Mouse (Mus musculus) embryonic facial prominence, embryonic 11.5 days (tissue): ENCODE measurements around the gene Scn8a. TPM values are rescaled to one million over a fixed set of nuclear protein-coding genes. Genes with fewer than 3 reads are reported as not detected.

Experiments used
- ATAC-seq: fragments of 200-750 bp; cut with Nextera tagmentation; replicated peaks from 2 replicates; pipeline ENCODE4 v1.8.0; 2017; ENCODE audit warnings: low read depth; ENCODE audit not compliant: insufficient number of reproducible peaks, low FRiP score, low TSS enrichment
- DNase-seq: peaks from one replicate; pipeline ENCODE4 v3.0.0-alpha.2; 2015; ENCODE audit warnings: low spot score
- H3K27ac ChIP-seq: fragments of 300-500 bp; sonication (generic); replicated peaks from 2 replicates; pipeline ENCODE4 v1.5.1; 2014; ENCODE audit warnings: mild to moderate bottlenecking, low read depth, low read length, control low read depth
- H3K27me3 ChIP-seq: fragments of 300-500 bp; sonication (generic); 2 replicates; pipeline ENCODE4 v1.6.1; 2014; ENCODE audit warnings: mild to moderate bottlenecking, low read length, moderate library complexity, mixed read lengths; ENCODE audit not compliant: control insufficient read depth, insufficient read depth
- H3K36me3 ChIP-seq: fragments of 300-500 bp; sonication (generic); replicated peaks from 2 replicates; pipeline ENCODE4 v1.6.1; 2014; ENCODE audit warnings: low read depth, mild to moderate bottlenecking, low read length, moderate library complexity, mixed read lengths; ENCODE audit not compliant: control insufficient read depth, insufficient read depth
- H3K4me1 ChIP-seq: fragments of 300-500 bp; sonication (generic); 2 replicates; pipeline ENCODE4 v1.6.1; 2014; ENCODE audit warnings: low read length, mixed read lengths; ENCODE audit not compliant: control insufficient read depth, insufficient read depth
- H3K4me2 ChIP-seq: fragments of 300-500 bp; sonication (generic); 2 replicates; pipeline ENCODE4 v1.6.1; 2014; ENCODE audit warnings: low read depth, mild to moderate bottlenecking, control low read depth, low read length, moderate library complexity
- H3K4me3 ChIP-seq: fragments of 300-500 bp; sonication (generic); 2 replicates; pipeline ENCODE4 v1.5.1; 2014; ENCODE audit warnings: low read depth, low read length, control low read depth
- H3K9ac ChIP-seq: fragments of 300-500 bp; sonication (generic); replicated peaks from 2 replicates; pipeline ENCODE4 v1.6.1; 2014; ENCODE audit warnings: mild to moderate bottlenecking, control low read depth, low read length
- H3K9me3 ChIP-seq: fragments of 300-500 bp; sonication (generic); replicated peaks from 2 replicates; pipeline ENCODE4 v1.6.1; 2016; ENCODE audit warnings: mild to moderate bottlenecking, low read length, inconsistent platforms, mixed read lengths; ENCODE audit not compliant: control insufficient read depth
- WGBS: fragments of 180-500 bp; shearing (Covaris S2); extraction: QIAGEN DNeasy Blood & Tissue Kit; methylation state at CpG from one replicate; pipeline ENCODE4 v1.1.7; 2014; 5-methylcytosine and 5-hydroxymethylcytosine counted together
- polyA plus RNA-seq: library from polyadenylated mRNA; unstranded; fragments of >200 nt; fragmentation: Nextera tagmentation; extraction: Ambion mirVana; gene quantifications from 2 replicates; pipeline ENCODE4 v1.2.1, GENCODE M21; 2014

The Scn8a gene
- polyA plus RNA-seq, 1 experiment from 2014 or later, result 8.2 TPM

GRCm38 (mm10) chr15:101069641-101070190 lies 200.1 kb downstream of the Scn8a start:
- no peak for DNase-seq
- peak overlapping the region; percentile 63 for H3K27ac ChIP-seq
- H3K4me3 ChIP-seq, result no peak overlapping the region
- peaks cover 20% of the 10 kb centered on the region for H3K4me1 ChIP-seq
- WGBS, result 41% methylated on average over 9 of the region's 9 CpGs
- no peaks in the 10 kb centered on the region; the same call in 1 of the 2 replicates for H3K36me3 ChIP-seq
- no peaks in the 10 kb centered on the region for H3K27me3 ChIP-seq
- no peak overlapping the region; the same call in 1 of the 2 replicates for H3K9ac ChIP-seq
- H3K9me3 ChIP-seq, result no peaks in the 10 kb centered on the region
- ATAC-seq, result no peak
- no peak overlapping the region for H3K4me2 ChIP-seq

GRCm38 (mm10) chr15:101070762-101071161 lies 201.1 kb downstream of the Scn8a start:
- H3K4me2 ChIP-seq, result no peak overlapping the region
- H3K4me3 ChIP-seq, result no peak overlapping the region
- no peaks in the 10 kb centered on the region for H3K9me3 ChIP-seq
- DNase-seq (peak; percentile 51), ATAC-seq (no peak)
- H3K27me3 ChIP-seq, result no peaks in the 10 kb centered on the region
- H3K9ac ChIP-seq, result no peak overlapping the region
- H3K36me3 ChIP-seq, result no peaks in the 10 kb centered on the region
- peaks cover 27% of the 10 kb centered on the region for H3K4me1 ChIP-seq
- H3K27ac ChIP-seq, result 0 out of 2 replicates have a peak overlapping the region, but pooled peaks have one; percentile 63
- WGBS, result 34% methylated on average over 5 of the region's 5 CpGs

- 58% methylated on average over 2 of the region's 2 CpGs for WGBS
- Histone ChIP-seq H3K27me3 (no peaks in the 10 kb centered on the region), H3K27ac (no peak overlapping the region), H3K9ac (no peak overlapping the region), H3K36me3 (no peaks in the 10 kb centered on the region), H3K4me3 (no peak overlapping the region), H3K4me1 (peaks cover 27% of the 10 kb centered on the region), H3K4me2 (no peak overlapping the region), H3K9me3 (no peaks in the 10 kb centered on the region)
- ATAC-seq (no peak), DNase-seq (no peak)
Observed at GRCm38 (mm10) chr15:101072736-101073135, 203.1 kb downstream of the Scn8a start.

GRCm38 (mm10) chr15:101074067-101074466 lies 204.4 kb downstream of the Scn8a start:
- H3K27ac ChIP-seq, result no peak overlapping the region

GRCm38 (mm10) chr15:101075150-101075549 lies 205.5 kb downstream of the Scn8a start:
- Histone ChIP-seq H3K27ac (no peak overlapping the region), H3K9me3 (no peaks in the 10 kb centered on the region), H3K4me3 (peak overlapping the region; percentile 98; the same call in 1 of the 2 replicates), H3K27me3 (no peaks in the 10 kb centered on the region), H3K9ac (no peak overlapping the region), H3K4me1 (peaks cover 28% of the 10 kb centered on the region), H3K4me2 (no peak overlapping the region; the same call in 1 of the 2 replicates), H3K36me3 (no peaks in the 10 kb centered on the region)
- DNase-seq, result no peak
- no peak for ATAC-seq
- 44% methylated on average over 4 of the region's 4 CpGs for WGBS

More at GRCm38 (mm10) chr15:101074067-101074466, 204.4 kb downstream of the Scn8a start:
- WGBS, result 82% methylated on average over 5 of the region's 5 CpGs
- Histone ChIP-seq H3K4me3 (no peak overlapping the region), H3K4me2 (no peak overlapping the region), H3K9me3 (no peaks in the 10 kb centered on the region), H3K27me3 (no peaks in the 10 kb centered on the region), H3K36me3 (no peaks in the 10 kb centered on the region), H3K9ac (no peak overlapping the region), H3K4me1 (peaks cover 30% of the 10 kb centered on the region)
- no peak for DNase-seq
- ATAC-seq, result no peak

- Histone ChIP-seq H3K4me1 (peaks cover 24% of the 10 kb centered on the region), H3K27ac (peak overlapping the region; percentile 10; the same call in 1 of the 2 replicates), H3K9ac (peak overlapping the region; percentile 93; the same call in 1 of the 2 replicates), H3K27me3 (no peaks in the 10 kb centered on the region), H3K4me3 (peak overlapping the region; percentile 98), H3K4me2 (peak overlapping the region; percentile 81), H3K36me3 (no peaks in the 10 kb centered on the region), H3K9me3 (no peaks in the 10 kb centered on the region)
- WGBS, result 16% methylated on average over 5 of the region's 5 CpGs
- ATAC-seq, result no peak
- no peak for DNase-seq
Observed at GRCm38 (mm10) chr15:101075656-101076055, 206.0 kb downstream of the Scn8a start.

- H3K4me1 ChIP-seq, result peaks cover 22% of the 10 kb centered on the region
- no peaks in the 10 kb centered on the region for H3K36me3 ChIP-seq
- peak overlapping the region; percentile 81 for H3K4me2 ChIP-seq
- DNase-seq (peak; percentile 52), ATAC-seq (0 out of 2 replicates have a peak, but pooled peaks have one; percentile 2)
- peak overlapping the region; percentile 10; the same call in 1 of the 2 replicates for H3K27ac ChIP-seq
- H3K9me3 ChIP-seq, result no peaks in the 10 kb centered on the region
- no peaks in the 10 kb centered on the region for H3K27me3 ChIP-seq
- peak overlapping the region; percentile 93 for H3K9ac ChIP-seq
- WGBS, result 2% methylated on average over 25 of the region's 26 CpGs
- H3K4me3 ChIP-seq, result peak overlapping the region; percentile 98
Observed at GRCm38 (mm10) chr15:101076071-101077000, 206.7 kb downstream of the Scn8a start.
